Mouse (Mus musculus) midbrain, embryonic 11.5 days (tissue): ENCODE data around the gene Ubqln4. TPM values are rescaled to one million over a fixed set of nuclear protein-coding genes. Genes with fewer than 3 reads are reported as not detected.

ENCODE experiments used
- ATAC-seq: fragments of 200-750 bp; cut with Nextera tagmentation; 2 replicates; pipeline ENCODE4 v1.8.0; 2017; ENCODE audit warnings: moderate TSS enrichment, moderate library complexity; ENCODE audit not compliant: low FRiP score
- DNase-seq: peaks from one replicate; pipeline ENCODE4 v3.0.0; 2015; ENCODE audit warnings: low spot score; ENCODE audit errors: missing footprints
- H3K27ac ChIP-seq: fragments of 300-500 bp; sonication (generic); 2 replicates; pipeline ENCODE4 v1.5.1; 2014; ENCODE audit warnings: low read depth, low read length
- H3K27me3 ChIP-seq: fragments of 300-500 bp; sonication (generic); 2 replicates; pipeline ENCODE4 v1.6.1; 2014; ENCODE audit warnings: mild to moderate bottlenecking, low read length, moderate library complexity, mixed read lengths; ENCODE audit not compliant: control insufficient read depth, insufficient read depth
- H3K36me3 ChIP-seq: fragments of 300-500 bp; sonication (generic); 2 replicates; pipeline ENCODE4 v1.6.1; 2014; ENCODE audit warnings: mild to moderate bottlenecking, low read length, moderate library complexity, mixed read lengths; ENCODE audit not compliant: control insufficient read depth, insufficient read depth
- H3K4me1 ChIP-seq: fragments of 300-500 bp; sonication (generic); 2 replicates; pipeline ENCODE4 v1.6.1; 2014; ENCODE audit warnings: low read length; ENCODE audit not compliant: control insufficient read depth, insufficient read depth
- H3K4me2 ChIP-seq: fragments of 300-500 bp; sonication (generic); 2 replicates; pipeline ENCODE4 v1.6.1; 2014; ENCODE audit warnings: mild to moderate bottlenecking, moderate library complexity
- H3K4me3 ChIP-seq: fragments of 300-500 bp; sonication (generic); 2 replicates; pipeline ENCODE4 v1.5.1; 2014; ENCODE audit warnings: low read depth, low read length
- H3K9ac ChIP-seq: fragments of 300-500 bp; sonication (generic); 2 replicates; pipeline ENCODE4 v1.6.1; 2014; ENCODE audit warnings: low read length
- H3K9me3 ChIP-seq: fragments of 300-500 bp; sonication (generic); 2 replicates; pipeline ENCODE4 v1.6.1; 2016; ENCODE audit warnings: low read length; ENCODE audit not compliant: control insufficient read depth
- WGBS: fragments of 180-500 bp; shearing (Covaris S2); extraction: QIAGEN DNeasy Blood & Tissue Kit; methylation state at CpG from one replicate; pipeline ENCODE4 v1.1.7; 2014; 5-methylcytosine and 5-hydroxymethylcytosine counted together
- polyA plus RNA-seq: library from polyadenylated mRNA; unstranded; fragments of >200 nt; fragmentation: Nextera tagmentation; extraction: Ambion mirVana; gene quantifications from 2 replicates; pipeline ENCODE4 v1.2.1, GENCODE M21; 2014

Gene Ubqln4
- polyA plus RNA-seq, 1 experiment from 2014 or later, result 72.4 TPM

DNA sequence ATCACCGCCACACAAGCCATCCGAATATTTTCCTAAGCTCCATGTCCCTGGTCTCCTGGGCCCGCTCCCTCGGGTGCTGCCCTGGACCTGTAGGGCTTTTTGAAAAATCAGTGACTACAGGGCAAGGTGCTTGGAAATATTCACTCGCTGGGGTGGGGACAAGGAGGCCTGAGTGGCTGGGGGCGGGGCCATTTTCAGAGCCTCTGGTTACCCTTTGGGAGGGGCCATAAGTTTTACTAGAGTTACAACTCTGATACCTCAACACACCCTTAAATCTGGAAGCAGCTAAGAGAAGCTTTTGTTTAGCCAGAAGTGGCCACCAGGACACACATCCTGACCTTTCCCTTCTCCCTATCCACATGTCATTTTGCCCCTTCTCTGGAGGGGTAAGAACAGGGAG is 16.4 kb upstream of the Ubqln4 start:
- Histone ChIP-seq H3K9me3 (no peaks in the 10 kb centered on the region), H3K4me3 (peak overlapping the region; percentile 96), H3K4me1 (peaks cover 66% of the 10 kb centered on the region), H3K27ac (peak overlapping the region; percentile 51), H3K36me3 (peaks cover 20% of the 10 kb centered on the region), H3K9ac (peak overlapping the region; percentile 100), H3K27me3 (no peaks in the 10 kb centered on the region), H3K4me2 (peak overlapping the region; percentile 96)
- ATAC-seq, result no peak
- peak; percentile 90 for DNase-seq
- WGBS, result 54% methylated on average over 6 of the region's 6 CpGs

DNA sequence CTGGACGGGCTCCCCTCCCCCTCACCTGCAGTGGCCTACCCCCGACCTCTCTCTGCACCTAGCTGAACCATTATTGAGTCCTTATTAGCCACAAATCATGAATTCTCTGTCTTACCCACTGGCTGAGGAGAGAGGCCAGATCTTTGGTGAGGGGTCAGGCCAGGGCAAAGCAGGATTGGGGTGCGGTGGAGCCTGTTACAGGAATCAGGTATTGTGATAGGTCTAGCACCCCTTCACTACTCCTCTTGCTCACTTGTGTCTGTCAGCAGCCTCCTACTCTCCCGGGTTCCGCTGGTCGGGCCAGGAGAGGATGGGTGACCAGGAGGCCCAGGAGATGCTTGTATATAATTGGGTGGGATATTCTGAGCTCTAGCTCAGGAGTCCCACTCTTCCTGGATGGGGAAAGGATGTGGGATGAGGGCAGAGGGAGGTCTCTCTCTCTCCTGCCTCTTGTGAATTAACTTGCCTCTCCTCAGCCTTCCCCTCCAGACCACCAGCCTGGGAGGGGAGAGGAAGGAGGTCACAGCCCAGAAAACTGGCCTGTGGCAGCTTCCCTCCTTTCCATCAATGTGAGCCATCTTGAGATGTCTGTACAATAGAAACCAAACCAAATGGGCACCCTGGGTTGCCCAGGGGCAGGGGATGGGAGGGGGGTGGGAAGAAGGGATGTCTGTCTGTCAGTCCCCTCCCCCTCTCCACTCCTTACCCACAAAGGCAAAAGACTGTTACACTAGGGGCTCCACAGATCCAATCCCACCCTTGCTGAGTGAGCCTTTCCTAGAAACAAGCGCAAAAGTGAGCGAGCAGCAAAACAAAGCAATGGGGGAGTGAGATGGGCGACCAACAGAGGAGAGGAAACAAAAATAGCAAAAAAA is 15.1 kb upstream of the Ubqln4 start:
- Histone ChIP-seq H3K9me3 (no peaks in the 10 kb centered on the region), H3K27ac (peak overlapping the region; percentile 22), H3K4me1 (peaks cover 66% of the 10 kb centered on the region), H3K4me2 (peak overlapping the region; percentile 26), H3K4me3 (0 out of 2 replicates have a peak overlapping the region, but pooled peaks have one; percentile 4), H3K27me3 (no peaks in the 10 kb centered on the region), H3K9ac (peak overlapping the region; percentile 1), H3K36me3 (peaks cover 20% of the 10 kb centered on the region)
- ATAC-seq (peak; percentile 15; the same call in 1 of the 2 replicates), DNase-seq (peak; percentile 94)
- 14% methylated on average over 9 of the region's 9 CpGs for WGBS

GRCm38 (mm10) chr3:88539397-88539796 is 14.2 kb upstream of the Ubqln4 start:
- no peaks in the 10 kb centered on the region for H3K27me3 ChIP-seq
- no peak overlapping the region for H3K4me3 ChIP-seq
- peak overlapping the region; percentile 50 for H3K9ac ChIP-seq
- under 1% methylated on average over 3 of the region's 3 CpGs for WGBS
- H3K4me2 ChIP-seq, result peak overlapping the region; percentile 3; the same call in 1 of the 2 replicates
- peak; percentile 60 for ATAC-seq
- H3K27ac ChIP-seq, result peak overlapping the region; percentile 60
- H3K9me3 ChIP-seq, result no peaks in the 10 kb centered on the region
- H3K4me1 ChIP-seq, result peaks cover 62% of the 10 kb centered on the region
- H3K36me3 ChIP-seq, result peaks cover 20% of the 10 kb centered on the region
- peak; percentile 95 for DNase-seq

GRCm38 (mm10) chr3:88540085-88540484 is 13.5 kb upstream of the Ubqln4 start:
- H3K27me3 ChIP-seq, result no peaks in the 10 kb centered on the region
- peak overlapping the region; percentile 50 for H3K9ac ChIP-seq
- WGBS, result 31% methylated on average over 5 of the region's 5 CpGs
- H3K4me1 ChIP-seq, result peaks cover 55% of the 10 kb centered on the region
- peak overlapping the region; percentile 14; the same call in 1 of the 2 replicates for H3K4me2 ChIP-seq
- ATAC-seq (no peak), DNase-seq (no peak)
- no peaks in the 10 kb centered on the region for H3K9me3 ChIP-seq
- H3K36me3 ChIP-seq, result peaks cover 20% of the 10 kb centered on the region
- H3K27ac ChIP-seq, result peak overlapping the region; percentile 60
- H3K4me3 ChIP-seq, result no peak overlapping the region

DNA sequence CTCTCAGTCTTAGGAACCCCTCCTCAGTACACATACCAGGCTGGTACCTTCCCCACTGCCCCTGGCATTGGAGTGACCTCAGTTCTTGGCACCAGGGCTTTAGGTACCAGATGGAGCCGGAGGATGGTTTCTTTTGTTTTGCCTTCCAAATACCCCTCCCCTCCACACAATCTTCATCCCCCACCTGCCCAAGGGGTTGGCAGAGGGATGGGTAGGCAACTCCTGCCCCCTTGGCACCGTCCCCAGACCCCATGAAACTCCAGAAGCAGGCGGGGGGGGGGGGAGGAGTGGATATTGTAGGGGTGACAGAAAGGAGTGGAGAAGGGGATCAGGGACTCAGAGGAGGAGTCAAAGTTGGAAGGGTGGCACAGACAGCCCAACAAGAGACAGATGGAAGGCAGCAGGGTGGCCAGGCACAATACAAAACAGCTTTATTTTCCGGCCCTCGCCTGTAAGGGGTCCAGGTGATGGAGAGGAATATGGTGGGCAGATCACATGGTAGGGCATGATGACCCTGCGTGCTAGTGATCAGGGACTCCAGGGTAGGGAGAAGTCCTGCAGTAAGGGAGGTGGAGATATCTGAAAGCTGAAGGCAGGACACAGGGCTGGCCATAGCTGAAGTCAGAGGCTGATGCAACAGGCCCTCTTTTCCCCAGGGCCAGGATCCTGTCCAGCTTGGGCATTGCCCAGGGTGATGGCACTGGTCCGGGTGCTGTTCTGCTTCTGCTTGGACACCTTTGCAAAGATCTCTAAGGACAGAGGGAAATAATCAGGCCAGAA is 11.7 kb upstream of the Ubqln4 start:
- H3K4me1 ChIP-seq, result peaks cover 38% of the 10 kb centered on the region
- H3K4me2 ChIP-seq, result no peak overlapping the region
- H3K27ac ChIP-seq, result no peak overlapping the region; the same call in 1 of the 2 replicates
- H3K4me3 ChIP-seq, result no peak overlapping the region
- H3K9me3 ChIP-seq, result no peaks in the 10 kb centered on the region
- ATAC-seq, result no peak
- H3K9ac ChIP-seq, result no peak overlapping the region
- peaks cover 11% of the 10 kb centered on the region for H3K36me3 ChIP-seq
- WGBS, result 84% methylated on average over 6 of the region's 7 CpGs
- DNase-seq, result peak; percentile 85
- no peaks in the 10 kb centered on the region for H3K27me3 ChIP-seq

DNA sequence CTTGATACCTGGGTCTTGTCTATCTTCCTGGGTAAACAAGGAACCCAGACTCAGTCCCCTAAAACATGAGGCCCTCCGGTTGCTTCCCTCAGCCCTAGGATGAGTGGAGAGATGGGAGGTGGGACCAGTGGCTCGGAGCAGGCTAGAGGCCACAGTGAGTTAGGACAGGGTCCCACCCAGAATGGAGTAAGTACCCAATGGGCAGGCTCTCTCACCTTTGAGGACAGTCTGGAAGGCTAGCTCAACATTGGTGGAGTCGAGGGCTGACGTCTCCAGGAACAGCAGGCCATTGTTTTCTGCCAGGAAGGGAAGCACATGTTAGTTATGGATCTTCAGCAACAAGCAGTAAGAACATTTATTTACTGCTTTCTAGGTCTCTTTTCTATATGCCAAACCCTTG is 11.1 kb upstream of the Ubqln4 start:
- no peak overlapping the region for H3K9ac ChIP-seq
- H3K27ac ChIP-seq, result no peak overlapping the region
- no peaks in the 10 kb centered on the region for H3K27me3 ChIP-seq
- H3K4me3 ChIP-seq, result no peak overlapping the region
- no peak overlapping the region for H3K4me2 ChIP-seq
- DNase-seq, result no peak
- H3K4me1 ChIP-seq, result peaks cover 31% of the 10 kb centered on the region
- no peaks in the 10 kb centered on the region for H3K9me3 ChIP-seq
- H3K36me3 ChIP-seq, result peaks cover 7% of the 10 kb centered on the region; the same call in 1 of the 2 replicates
- no peak for ATAC-seq
- whole genome bisulfite sequencing, result 74% methylated on average over 4 of the region's 4 CpGs

DNA sequence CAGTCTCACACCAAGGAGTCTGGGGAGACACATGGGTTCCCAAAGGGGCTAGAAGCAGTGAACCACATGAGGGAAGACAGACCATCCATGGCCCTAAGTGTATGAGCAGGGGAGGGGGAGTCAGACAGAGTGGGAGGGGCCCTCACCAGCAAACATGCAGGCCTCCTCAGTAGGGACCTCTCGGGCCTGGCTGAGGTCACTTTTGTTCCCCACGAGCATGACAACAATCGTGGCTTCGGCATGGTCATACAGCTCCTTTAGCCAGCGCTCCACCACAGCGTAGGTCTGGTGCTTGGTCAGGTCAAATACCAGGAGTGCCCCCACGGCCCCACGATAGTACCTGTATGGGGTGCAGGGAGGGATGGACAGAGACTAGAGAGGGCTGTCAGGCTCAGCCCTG is 10.4 kb upstream of the Ubqln4 start:
- H3K4me2 ChIP-seq, result no peak overlapping the region
- no peak overlapping the region for H3K27ac ChIP-seq
- H3K9ac ChIP-seq, result no peak overlapping the region
- H3K9me3 ChIP-seq, result no peaks in the 10 kb centered on the region
- H3K27me3 ChIP-seq, result no peaks in the 10 kb centered on the region
- ATAC-seq (no peak), DNase-seq (peak; percentile 65)
- WGBS, result 90% methylated on average over 8 of the region's 8 CpGs
- H3K4me3 ChIP-seq, result no peak overlapping the region
- H3K4me1 ChIP-seq, result peaks cover 24% of the 10 kb centered on the region
- peaks cover 3% of the 10 kb centered on the region; the same call in 1 of the 2 replicates for H3K36me3 ChIP-seq

DNA sequence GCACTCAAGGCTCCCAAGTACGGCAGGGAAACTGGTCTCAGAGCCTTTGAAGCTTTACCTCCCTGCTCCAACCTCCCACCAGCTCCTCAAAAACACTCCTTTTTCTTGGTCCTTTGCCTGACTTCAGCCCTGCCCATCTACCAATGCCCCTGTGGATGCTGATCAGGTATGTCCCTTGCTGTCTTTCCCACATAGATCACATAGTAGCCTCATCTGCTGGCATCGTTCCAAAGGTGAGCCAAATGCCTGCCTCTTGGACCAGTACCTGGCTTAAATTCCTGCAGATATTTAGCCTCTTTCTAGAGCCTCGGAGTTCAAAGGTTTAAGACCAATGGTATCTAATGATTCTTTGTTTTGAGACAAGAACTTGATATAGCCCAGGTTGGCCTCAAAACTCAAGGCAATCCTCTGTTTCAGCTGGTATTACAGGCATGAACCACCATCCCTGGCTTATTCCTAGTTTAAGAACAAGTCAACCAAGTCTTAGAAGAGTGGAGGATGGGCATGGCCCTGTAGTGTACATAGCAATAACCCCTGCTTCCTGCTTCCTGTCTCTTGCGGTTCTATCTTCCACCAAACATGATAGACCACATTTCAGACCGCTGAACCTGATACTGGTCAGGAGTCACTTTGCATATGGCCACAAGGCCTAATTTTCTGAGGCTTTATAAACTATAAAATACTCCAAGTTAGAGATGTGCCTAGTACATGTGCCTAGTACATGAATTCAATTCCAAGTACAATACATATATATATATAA is 9.7 kb upstream of the Ubqln4 start:
- Histone ChIP-seq H3K27ac (no peak overlapping the region), H3K4me2 (no peak overlapping the region), H3K9ac (no peak overlapping the region), H3K4me1 (peaks cover 18% of the 10 kb centered on the region), H3K9me3 (no peaks in the 10 kb centered on the region), H3K4me3 (no peak overlapping the region), H3K36me3 (peaks cover 3% of the 10 kb centered on the region; the same call in 1 of the 2 replicates), H3K27me3 (no peaks in the 10 kb centered on the region)
- DNase-seq, result peak; percentile 47
- ATAC-seq, result no peak
- WGBS, result 81% methylated on average over 5 of the region's 5 CpGs
